Mouse (Mus musculus) heart, embryonic 11.5 days (tissue): ENCODE data around the gene Snta1. TPM values are rescaled to one million over a fixed set of nuclear protein-coding genes. Genes with fewer than 3 reads are reported as not detected.

Experiments used
- ATAC-seq: fragments of 200-750 bp; cut with Nextera tagmentation; replicated peaks from 2 replicates; pipeline ENCODE4 v1.8.0; 2017; ENCODE audit warnings: moderate library complexity; ENCODE audit not compliant: insufficient number of reproducible peaks, low FRiP score, low TSS enrichment
- H3K27ac ChIP-seq: fragments of 300-500 bp; sonication (generic); 2 replicates; pipeline ENCODE4 v1.5.1; 2014; ENCODE audit warnings: mild to moderate bottlenecking, low read depth, low read length
- H3K27me3 ChIP-seq: fragments of 300-500 bp; sonication (generic); 2 replicates; pipeline ENCODE4 v1.6.1; 2014; ENCODE audit warnings: mild to moderate bottlenecking, low read length, mixed read lengths; ENCODE audit not compliant: control insufficient read depth, insufficient read depth
- H3K36me3 ChIP-seq: fragments of 300-500 bp; sonication (generic); 2 replicates; pipeline ENCODE4 v1.6.1; 2014; ENCODE audit warnings: mild to moderate bottlenecking, low read length, moderate library complexity, mixed read lengths; ENCODE audit not compliant: control insufficient read depth, insufficient read depth
- H3K4me1 ChIP-seq: fragments of 300-500 bp; sonication (generic); 2 replicates; pipeline ENCODE4 v1.6.1; 2014; ENCODE audit warnings: low read length; ENCODE audit not compliant: control insufficient read depth, insufficient read depth
- H3K4me2 ChIP-seq: fragments of 300-500 bp; sonication (generic); 2 replicates; pipeline ENCODE4 v1.6.1; 2014; ENCODE audit warnings: mild to moderate bottlenecking, moderate library complexity
- H3K4me3 ChIP-seq: fragments of 300-500 bp; sonication (generic); 2 replicates; pipeline ENCODE4 v1.5.1; 2014; ENCODE audit warnings: low read depth, low read length
- H3K9ac ChIP-seq: fragments of 300-500 bp; sonication (generic); 2 replicates; pipeline ENCODE4 v1.6.1; 2014; ENCODE audit warnings: mild to moderate bottlenecking, low read depth, low read length, moderate library complexity
- H3K9me3 ChIP-seq: fragments of 300-500 bp; sonication (generic); replicated peaks from 2 replicates; pipeline ENCODE4 v1.6.1; 2016; ENCODE audit warnings: low read length; ENCODE audit not compliant: control insufficient read depth
- WGBS: fragments of 180-500 bp; shearing (Covaris S2); extraction: QIAGEN DNeasy Blood & Tissue Kit; methylation state at CpG from one replicate; pipeline ENCODE4 v1.1.7; 2014; ENCODE audit not compliant: insufficient replicate concordance; 5-methylcytosine and 5-hydroxymethylcytosine counted together
- polyA plus RNA-seq: library from polyadenylated mRNA; unstranded; fragments of >200 nt; fragmentation: Nextera tagmentation; extraction: Ambion mirVana; gene quantifications from 2 replicates; pipeline ENCODE4 v1.2.1, GENCODE M21; 2014

Gene Snta1
- polyA plus RNA-seq, 1 experiment from 2014 or later, result 14.6 TPM

GRCm38 (mm10) chr2:154426905-154427852 lies 19.3 kb upstream of the Snta1 start:
- ATAC-seq, result no peak
- H3K27ac ChIP-seq, result 0 out of 2 replicates have a peak overlapping the region, but pooled peaks have one; percentile 3
- peak overlapping the region; percentile 48 for H3K4me3 ChIP-seq
- no peaks in the 10 kb centered on the region for H3K36me3 ChIP-seq
- peaks cover 6% of the 10 kb centered on the region for H3K4me1 ChIP-seq
- no peaks in the 10 kb centered on the region for H3K9me3 ChIP-seq
- peaks cover 7% of the 10 kb centered on the region; the same call in 1 of the 2 replicates for H3K27me3 ChIP-seq
- WGBS, result 32% methylated on average over 11 of the region's 11 CpGs
- peak overlapping the region; percentile 72 for H3K4me2 ChIP-seq
- H3K9ac ChIP-seq, result peak overlapping the region; percentile 78

- Histone ChIP-seq H3K4me2 (peak overlapping the region; percentile 72), H3K36me3 (no peaks in the 10 kb centered on the region), H3K9me3 (no peaks in the 10 kb centered on the region), H3K4me1 (peaks cover 6% of the 10 kb centered on the region), H3K27me3 (peaks cover 7% of the 10 kb centered on the region; the same call in 1 of the 2 replicates), H3K9ac (peak overlapping the region; percentile 78), H3K4me3 (peak overlapping the region; percentile 48), H3K27ac (0 out of 2 replicates have a peak overlapping the region, but pooled peaks have one; percentile 3)
- no peak for ATAC-seq
- 2% methylated on average over 25 of the region's 25 CpGs for WGBS
Observed at GRCm38 (mm10) chr2:154426188-154426904, 18.4 kb upstream of the Snta1 start.

GRCm38 (mm10) chr2:154425522-154425921 lies 17.6 kb upstream of the Snta1 start:
- Histone ChIP-seq H3K27me3 (peaks cover 7% of the 10 kb centered on the region; the same call in 1 of the 2 replicates), H3K4me3 (no peak overlapping the region), H3K36me3 (no peaks in the 10 kb centered on the region), H3K9me3 (no peaks in the 10 kb centered on the region), H3K27ac (no peak overlapping the region), H3K4me1 (peaks cover 6% of the 10 kb centered on the region), H3K4me2 (no peak overlapping the region), H3K9ac (no peak overlapping the region)
- 93% methylated on average over 3 of the region's 3 CpGs for WGBS
- no peak for ATAC-seq

- Histone ChIP-seq H3K36me3 (no peaks in the 10 kb centered on the region), H3K27ac (no peak overlapping the region), H3K9me3 (no peaks in the 10 kb centered on the region), H3K4me1 (peaks cover 6% of the 10 kb centered on the region), H3K4me2 (no peak overlapping the region), H3K27me3 (peaks cover 7% of the 10 kb centered on the region; the same call in 1 of the 2 replicates), H3K4me3 (no peak overlapping the region), H3K9ac (no peak overlapping the region)
- WGBS, result 85% methylated on average over 2 of the region's 2 CpGs
- ATAC-seq, result no peak
Observed at GRCm38 (mm10) chr2:154423548-154423947, 15.6 kb upstream of the Snta1 start.

- Histone ChIP-seq H3K4me3 (no peak overlapping the region), H3K27ac (no peak overlapping the region), H3K36me3 (no peaks in the 10 kb centered on the region), H3K9ac (no peak overlapping the region), H3K27me3 (no peaks in the 10 kb centered on the region), H3K4me2 (no peak overlapping the region), H3K9me3 (no peaks in the 10 kb centered on the region), H3K4me1 (no peaks in the 10 kb centered on the region)
- WGBS, result 70% methylated on average over 5 of the region's 5 CpGs
- ATAC-seq, result no peak
Observed at GRCm38 (mm10) chr2:154422181-154422580, 14.3 kb upstream of the Snta1 start.

GRCm38 (mm10) chr2:154420942-154421731 lies 13.2 kb upstream of the Snta1 start:
- Histone ChIP-seq H3K27me3 (no peaks in the 10 kb centered on the region), H3K36me3 (no peaks in the 10 kb centered on the region), H3K4me2 (no peak overlapping the region), H3K9ac (no peak overlapping the region), H3K9me3 (no peaks in the 10 kb centered on the region), H3K4me3 (no peak overlapping the region), H3K4me1 (no peaks in the 10 kb centered on the region), H3K27ac (no peak overlapping the region)
- no peak for ATAC-seq
- WGBS, result 45% methylated on average over 7 of the region's 7 CpGs

- Histone ChIP-seq H3K9me3 (no peaks in the 10 kb centered on the region), H3K4me2 (no peak overlapping the region), H3K36me3 (no peaks in the 10 kb centered on the region), H3K9ac (no peak overlapping the region), H3K27ac (no peak overlapping the region), H3K4me3 (no peak overlapping the region), H3K4me1 (no peaks in the 10 kb centered on the region), H3K27me3 (no peaks in the 10 kb centered on the region)
- 89% methylated on average over 9 of the region's 9 CpGs for WGBS
- ATAC-seq, result no peak
Observed at GRCm38 (mm10) chr2:154419631-154420515, 12.0 kb upstream of the Snta1 start.
